Mouse (Mus musculus) heart, embryonic 14.5 days (tissue): ENCODE results near the gene Scd4. TPM values are rescaled to one million over a fixed set of nuclear protein-coding genes. Genes with fewer than 3 reads are reported as not detected.
"Not testable (repeated sequence)": the region's sequence is repeated elsewhere in the genome, so short reads cannot be mapped to it uniquely, and the experiment has no call there.

Source experiments
- ATAC-seq: fragments of 200-750 bp; cut with Nextera tagmentation; 2 replicates; pipeline ENCODE4 v1.8.0; 2017; ENCODE audit warnings: low read depth, moderate TSS enrichment; ENCODE audit not compliant: insufficient number of reproducible peaks, insufficient read depth, low FRiP score
- H3K27ac ChIP-seq, 2 experiments: fragments of 200-500 bp in 1 of 2; fragments of 300-500 bp in 1 of 2; sonication (generic) in 1 of 2; replicated peaks in 1 of 2; 2 replicates each; pipeline ENCODE4 v1.5.1; 2012 to 2014; ENCODE audit warnings: low read depth in 2 of 2, low read length in 2 of 2, control low read depth in 1 of 2, mild to moderate bottlenecking in 1 of 2, mixed read lengths in 1 of 2; ENCODE audit not compliant: control insufficient read depth in 1 of 2, insufficient read depth in 1 of 2
- H3K27me3 ChIP-seq: fragments of 300-500 bp; sonication (generic); 2 replicates; pipeline ENCODE4 v1.6.1; 2014; ENCODE audit warnings: mild to moderate bottlenecking, low read length, control low read depth; ENCODE audit not compliant: control insufficient read depth, insufficient read depth
- H3K36me3 ChIP-seq: fragments of 300-500 bp; sonication (generic); 2 replicates; pipeline ENCODE4 v1.6.1; 2014; ENCODE audit warnings: mild to moderate bottlenecking, control low read depth, low read length, mixed read lengths; ENCODE audit not compliant: control insufficient read depth, insufficient read depth
- H3K4me1 ChIP-seq, 2 experiments: fragments of 200-500 bp in 1 of 2; fragments of 300-500 bp in 1 of 2; sonication (generic) in 1 of 2; 2 replicates each; pipeline ENCODE4 v1.6.1; 2012 to 2014; ENCODE audit warnings: low read length in 2 of 2, control low read depth in 1 of 2, mixed read lengths in 1 of 2; ENCODE audit not compliant: control insufficient read depth in 2 of 2, insufficient read depth in 2 of 2
- H3K4me2 ChIP-seq: fragments of 300-500 bp; sonication (generic); 2 replicates; pipeline ENCODE4 v1.6.1; 2014; ENCODE audit warnings: mild to moderate bottlenecking, low read length
- H3K4me3 ChIP-seq, 2 experiments: fragments of 200-500 bp in 1 of 2; fragments of 300-500 bp in 1 of 2; sonication (generic) in 1 of 2; 2 replicates each; pipeline ENCODE4 v1.5.1; 2012 to 2014; ENCODE audit warnings: low read length in 2 of 2, mild to moderate bottlenecking in 2 of 2, control low read depth in 1 of 2, low read depth in 1 of 2, moderate library complexity in 1 of 2; ENCODE audit not compliant: control insufficient read depth in 1 of 2, insufficient read depth in 1 of 2
- H3K9ac ChIP-seq: fragments of 300-500 bp; sonication (generic); 2 replicates; pipeline ENCODE4 v1.6.1; 2014; ENCODE audit warnings: mild to moderate bottlenecking, low read length
- H3K9me3 ChIP-seq: fragments of 300-500 bp; sonication (generic); 2 replicates; pipeline ENCODE4 v1.6.1; 2016; ENCODE audit warnings: low read length, control low read depth; ENCODE audit not compliant: control insufficient read depth
- WGBS: fragments of 180-500 bp; shearing (Covaris S2); extraction: QIAGEN DNeasy Blood & Tissue Kit; methylation state at CpG from one replicate; pipeline ENCODE4 v1.1.7; 2014; 5-methylcytosine and 5-hydroxymethylcytosine counted together
- polyA plus RNA-seq: library from polyadenylated mRNA; unstranded; fragments of >200 nt; fragmentation: Nextera tagmentation; extraction: Ambion mirVana; gene quantifications from 2 replicates; pipeline ENCODE4 v1.2.1, GENCODE M21; 2014

Scd4 gene
- polyA plus RNA-seq, 1 experiment from 2014 or later: 2.1 TPM

- ATAC-seq, H3K36me3 ChIP-seq, H3K4me2 ChIP-seq, H3K4me3 ChIP-seq, H3K9me3 ChIP-seq, H3K9ac ChIP-seq, H3K4me1 ChIP-seq, H3K27ac ChIP-seq, H3K27me3 ChIP-seq: not testable (repeated sequence)
- WGBS: 87% methylated on average over 10 of the region's 10 CpGs
These were observed 34.2 kb downstream of the Scd4 start for GRCm38 (mm10) chr19:44367076-44367475.

DNA sequence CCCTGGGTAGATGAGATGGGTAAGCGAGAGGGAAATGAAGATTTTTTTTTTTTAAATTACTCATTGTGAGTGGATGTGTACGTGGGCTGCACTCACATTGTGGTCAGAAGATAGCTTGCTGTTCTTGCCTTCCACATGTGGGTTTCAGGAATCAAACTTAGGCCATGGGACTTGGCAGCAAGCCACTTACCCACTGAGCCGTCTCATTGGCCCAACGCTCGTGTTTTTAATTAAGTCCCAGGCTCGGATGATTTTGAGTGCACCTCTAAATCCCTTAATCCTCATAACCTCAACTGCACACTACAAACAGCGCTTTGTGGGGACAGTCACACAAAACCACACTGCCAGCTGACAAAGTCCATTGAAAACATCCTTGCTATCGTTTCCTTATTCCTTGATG lies 36.5 kb downstream of the Scd4 start:
- H3K4me3 ChIP-seq: no peak overlapping the region
- WGBS: 73% methylated on average over 8 of the region's 8 CpGs
- H3K4me2 ChIP-seq: no peak overlapping the region
- H3K9ac ChIP-seq: no peak overlapping the region
- no peak overlapping the region for H3K27ac ChIP-seq
- no peaks in the 10 kb centered on the region for H3K4me1 ChIP-seq
- no peaks in the 10 kb centered on the region for H3K9me3 ChIP-seq
- no peaks in the 10 kb centered on the region for H3K36me3 ChIP-seq
- H3K27me3 ChIP-seq: peaks cover 4% of the 10 kb centered on the region; the same call in 1 of the 2 replicates
- no peak for ATAC-seq

- no peak for ATAC-seq
- 68% methylated on average over 5 of the region's 5 CpGs for WGBS
- no peak overlapping the region for H3K4me3 ChIP-seq
- H3K9ac ChIP-seq: no peak overlapping the region
- no peak overlapping the region for H3K4me2 ChIP-seq
- no peaks in the 10 kb centered on the region for H3K4me1 ChIP-seq
- H3K27ac ChIP-seq: no peak overlapping the region
- H3K36me3 ChIP-seq: no peaks in the 10 kb centered on the region
- H3K27me3 ChIP-seq: peaks cover 4% of the 10 kb centered on the region; the same call in 1 of the 2 replicates
- no peaks in the 10 kb centered on the region for H3K9me3 ChIP-seq
These were observed 37.3 kb downstream of the Scd4 start for GRCm38 (mm10) chr19:44370231-44370630.

DNA sequence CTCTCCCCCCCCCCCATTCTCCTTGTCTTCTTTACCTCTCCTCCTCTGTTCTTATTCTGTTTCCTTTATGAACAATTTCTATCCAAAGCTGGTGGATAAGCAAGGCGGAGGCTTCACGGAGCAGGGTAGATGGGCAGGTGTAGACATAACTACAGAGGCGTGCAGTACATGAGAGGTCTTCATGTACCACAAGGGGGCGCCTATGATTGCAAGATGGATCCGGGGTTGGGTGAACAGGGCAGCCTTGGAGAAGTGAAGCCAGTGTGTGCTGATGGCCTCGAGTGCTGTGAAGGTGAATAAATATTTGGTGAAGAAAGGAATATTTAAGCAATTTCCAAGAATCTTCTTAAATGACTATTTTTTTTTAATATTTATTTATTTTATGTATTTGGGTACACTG lies 40.1 kb downstream of the Scd4 start:
- Histone ChIP-seq H3K27me3 (peaks cover 4% of the 10 kb centered on the region; the same call in 1 of the 2 replicates), H3K27ac (no peak overlapping the region), H3K36me3 (no peaks in the 10 kb centered on the region), H3K4me2 (no peak overlapping the region), H3K4me1 (no peaks in the 10 kb centered on the region), H3K9ac (no peak overlapping the region), H3K4me3 (no peak overlapping the region), H3K9me3 (no peaks in the 10 kb centered on the region)
- 13% methylated on average over 6 of the region's 6 CpGs for WGBS
- peak; percentile 76 for ATAC-seq

GRCm38 (mm10) chr19:44376511-44376951 lies 43.6 kb downstream of the Scd4 start:
- H3K27ac ChIP-seq: no peak overlapping the region
- H3K9me3 ChIP-seq: no peaks in the 10 kb centered on the region
- peaks cover 4% of the 10 kb centered on the region; the same call in 1 of the 2 replicates for H3K27me3 ChIP-seq
- no peak overlapping the region for H3K9ac ChIP-seq
- WGBS: 45% methylated on average over 3 of the region's 3 CpGs
- H3K36me3 ChIP-seq: no peaks in the 10 kb centered on the region
- no peak overlapping the region for H3K4me3 ChIP-seq
- no peak overlapping the region for H3K4me2 ChIP-seq
- H3K4me1 ChIP-seq: no peaks in the 10 kb centered on the region
- ATAC-seq: no peak

DNA sequence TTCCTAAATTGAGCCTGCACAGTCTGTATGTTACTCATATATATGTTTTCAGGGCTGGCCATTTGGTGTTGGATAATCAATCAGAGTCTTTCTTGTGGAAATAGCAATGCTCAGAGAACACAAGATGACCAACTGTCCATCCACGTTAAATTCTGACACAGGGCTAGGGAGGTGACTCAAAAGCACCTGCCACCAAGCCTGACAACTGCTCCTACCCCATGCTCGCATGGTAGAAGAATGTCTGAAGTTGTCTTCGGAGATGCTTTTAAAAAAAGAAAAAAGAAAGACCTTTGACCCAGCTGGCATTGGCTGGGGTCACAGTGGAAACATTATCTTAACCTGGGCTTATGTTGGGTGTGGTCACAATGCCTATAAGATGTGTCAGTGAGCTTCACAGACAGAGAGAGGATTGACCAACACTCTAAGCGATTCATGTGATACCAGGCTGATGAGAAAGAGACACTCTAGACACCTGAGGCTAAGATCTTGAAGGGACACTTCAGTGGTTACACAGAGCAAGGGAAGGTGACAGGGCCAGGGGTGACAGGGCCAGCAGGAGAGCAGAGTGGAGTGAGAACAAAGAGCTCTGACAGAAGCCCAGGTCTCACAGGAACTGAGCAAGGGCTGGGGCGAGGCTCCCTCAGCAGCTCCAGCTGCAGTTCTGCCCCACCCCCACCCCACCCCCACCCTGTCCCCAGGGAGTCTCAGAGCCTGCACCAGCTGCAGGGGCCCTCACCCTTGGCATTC lies 44.9 kb downstream of the Scd4 start:
- Histone ChIP-seq H3K36me3 (no peaks in the 10 kb centered on the region), H3K4me1 (no peaks in the 10 kb centered on the region), H3K4me3 (no peak overlapping the region), H3K27ac (no peak overlapping the region), H3K27me3 (no peaks in the 10 kb centered on the region), H3K4me2 (no peak overlapping the region), H3K9ac (no peak overlapping the region), H3K9me3 (no peaks in the 10 kb centered on the region)
- 39% methylated on average over 5 of the region's 5 CpGs for WGBS
- ATAC-seq: no peak

DNA sequence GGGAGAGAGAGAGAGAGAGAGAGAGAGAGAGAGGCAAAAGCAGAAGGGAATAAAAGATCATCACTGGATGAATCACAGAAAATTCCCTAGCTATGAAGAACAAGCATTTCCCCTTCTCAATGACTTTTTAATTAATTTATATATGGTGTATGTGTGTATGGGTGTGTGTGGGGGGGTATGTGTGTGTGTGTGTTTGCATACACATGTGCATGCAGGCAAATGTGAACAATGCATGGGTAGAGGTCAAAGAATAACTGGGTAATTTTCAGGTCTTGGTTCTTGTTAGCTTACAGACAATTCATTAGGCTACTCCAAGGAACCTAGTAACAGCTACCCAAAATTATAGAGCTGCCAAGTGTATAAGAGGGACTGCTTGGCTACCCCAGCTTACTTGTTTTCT lies 46.2 kb downstream of the Scd4 start:
- no peak for ATAC-seq
- no peak overlapping the region for H3K4me2 ChIP-seq
- no peak overlapping the region for H3K4me3 ChIP-seq
- no peaks in the 10 kb centered on the region for H3K36me3 ChIP-seq
- H3K9ac ChIP-seq: no peak overlapping the region
- H3K27ac ChIP-seq: no peak overlapping the region
- no peaks in the 10 kb centered on the region for H3K27me3 ChIP-seq
- no peaks in the 10 kb centered on the region for H3K9me3 ChIP-seq
- H3K4me1 ChIP-seq: no peaks in the 10 kb centered on the region

DNA sequence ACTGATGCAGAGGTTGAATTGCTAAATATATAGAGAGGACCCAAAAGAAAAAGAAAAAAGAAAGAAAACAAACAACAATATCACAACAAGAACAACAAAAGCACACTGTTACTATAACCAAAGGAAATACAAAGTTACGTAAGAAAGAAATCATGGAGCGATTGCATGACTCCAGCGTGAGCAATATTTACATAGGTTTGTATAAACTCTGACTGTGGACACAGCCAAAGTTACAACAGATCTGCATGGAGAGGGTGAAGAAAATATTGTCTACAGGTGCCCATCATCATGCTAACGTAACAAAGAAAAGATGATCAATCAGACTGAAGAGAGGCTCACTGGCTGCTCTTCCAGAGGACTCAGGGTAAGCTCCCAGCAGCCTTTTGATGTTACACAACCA lies 47.2 kb downstream of the Scd4 start:
- Histone ChIP-seq H3K4me1 (no peaks in the 10 kb centered on the region), H3K4me2 (no peak overlapping the region), H3K36me3 (no peaks in the 10 kb centered on the region), H3K9me3 (no peaks in the 10 kb centered on the region), H3K27ac (no peak overlapping the region), H3K4me3 (no peak overlapping the region), H3K9ac (no peak overlapping the region), H3K27me3 (no peaks in the 10 kb centered on the region)
- no peak for ATAC-seq
- 85% methylated on average over 4 of the region's 4 CpGs for WGBS
